Mouse (Mus musculus): Measurements from ENCODE around the gene Tbcel. TPM values are rescaled to one million over a fixed set of nuclear protein-coding genes. Genes with fewer than 3 reads are reported as not detected.

Gene Tbcel
- polyA plus RNA-seq, 1 experiment = 22.8 TPM

GRCm38 (mm10) chr9:42508235-42508634 lies 626 bp upstream of the Tbcel start:
- TF ChIP-seq POLR2A (IDR thresholded peaks at IDR 0.05; ENCODE audit: control insufficient read depth, extremely low read depth, insufficient read depth, low read length, poor library complexity) = no peak
- TF ChIP-seq CTCF (IDR thresholded peaks at IDR 0.05; ENCODE audit: borderline replicate concordance, control insufficient read depth, extremely low read depth, insufficient read depth, low read length, poor library complexity) = no peak
- Histone ChIP-seq H3K27me3 (ENCODE audit: control insufficient read depth, insufficient read depth, low read length) (no peaks in the 10 kb centered on the region), H3K36me3 (ENCODE audit: control insufficient read depth, insufficient read depth, low read length) (no peaks in the 10 kb centered on the region), H3K27ac (ENCODE audit: control insufficient read depth, insufficient read depth, low read length) (no peak overlapping the region), H3K4me1 (replicated peaks; ENCODE audit: control insufficient read depth, insufficient read depth, low read length) (0 out of 2 replicates have a peak, but pooled peaks cover 2% of the 10 kb centered on the region), H3K4me3 (ENCODE audit: control insufficient read depth, insufficient read depth, low read length) (no peak overlapping the region)
- WGBS = 94% methylated on average over 7 of the region's 7 CpGs
- DNase-seq = no peak

GRCm38 (mm10) chr9:42507022-42507421 lies 587 bp downstream of the Tbcel start:
- 82% methylated on average over 1 of the region's 1 CpGs for WGBS
- H3K27ac ChIP-seq (ENCODE audit: control insufficient read depth, insufficient read depth, low read length) = no peak overlapping the region
- no peak overlapping the region for H3K4me3 ChIP-seq (ENCODE audit: control insufficient read depth, insufficient read depth, low read length)
- no peaks in the 10 kb centered on the region for H3K27me3 ChIP-seq (ENCODE audit: control insufficient read depth, insufficient read depth, low read length)
- DNase-seq = no peak
- H3K36me3 ChIP-seq (ENCODE audit: control insufficient read depth, insufficient read depth, low read length) = no peaks in the 10 kb centered on the region
- TF ChIP-seq POLR2A (IDR thresholded peaks at IDR 0.05; ENCODE audit: control insufficient read depth, extremely low read depth, insufficient read depth, low read length, poor library complexity) (no peak), CTCF (IDR thresholded peaks at IDR 0.05; ENCODE audit: borderline replicate concordance, control insufficient read depth, extremely low read depth, insufficient read depth, low read length, poor library complexity) (no peak)
- no peaks in the 10 kb centered on the region for H3K4me1 ChIP-seq (replicated peaks; ENCODE audit: control insufficient read depth, insufficient read depth, low read length)

DNA sequence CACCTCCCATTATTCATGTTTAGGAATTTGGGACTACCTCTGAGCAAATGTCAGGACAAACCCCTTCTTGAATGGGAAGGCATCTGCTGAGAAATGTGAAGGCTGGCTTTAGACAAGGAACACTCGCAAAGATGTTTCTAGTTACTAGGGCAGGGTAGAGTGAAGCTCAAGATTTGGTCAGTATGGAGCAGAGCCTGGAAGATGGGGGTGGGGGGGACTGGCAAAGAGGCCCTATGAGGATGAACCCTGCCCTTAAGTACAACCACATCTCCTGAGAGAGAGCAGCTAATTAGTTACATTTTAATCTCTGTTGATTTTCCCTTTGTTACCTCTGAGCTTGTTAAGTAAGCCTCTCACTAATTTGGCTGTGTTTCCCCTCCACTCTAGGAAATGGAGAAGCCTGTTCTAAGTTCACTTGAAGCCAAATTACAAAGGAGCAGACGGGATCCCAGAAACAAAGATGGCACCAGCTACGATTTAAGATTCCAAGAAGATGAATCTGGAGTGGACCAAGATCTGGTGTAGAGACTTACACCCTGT lies 2.6 kb downstream of the Tbcel start:
- Histone ChIP-seq H3K4me3 (ENCODE audit: control insufficient read depth, insufficient read depth, low read length) (no peak overlapping the region), H3K4me1 (replicated peaks; ENCODE audit: control insufficient read depth, insufficient read depth, low read length) (no peaks in the 10 kb centered on the region), H3K27me3 (ENCODE audit: control insufficient read depth, insufficient read depth, low read length) (no peaks in the 10 kb centered on the region), H3K27ac (ENCODE audit: control insufficient read depth, insufficient read depth, low read length) (no peak overlapping the region), H3K36me3 (ENCODE audit: control insufficient read depth, insufficient read depth, low read length) (no peaks in the 10 kb centered on the region)
- 93% methylated on average over 3 of the region's 3 CpGs for WGBS
- TF ChIP-seq CTCF (IDR thresholded peaks at IDR 0.05; ENCODE audit: borderline replicate concordance, control insufficient read depth, extremely low read depth, insufficient read depth, low read length, poor library complexity) (no peak), POLR2A (IDR thresholded peaks at IDR 0.05; ENCODE audit: control insufficient read depth, extremely low read depth, insufficient read depth, low read length, poor library complexity) (no peak)
- no peak for DNase-seq

DNA sequence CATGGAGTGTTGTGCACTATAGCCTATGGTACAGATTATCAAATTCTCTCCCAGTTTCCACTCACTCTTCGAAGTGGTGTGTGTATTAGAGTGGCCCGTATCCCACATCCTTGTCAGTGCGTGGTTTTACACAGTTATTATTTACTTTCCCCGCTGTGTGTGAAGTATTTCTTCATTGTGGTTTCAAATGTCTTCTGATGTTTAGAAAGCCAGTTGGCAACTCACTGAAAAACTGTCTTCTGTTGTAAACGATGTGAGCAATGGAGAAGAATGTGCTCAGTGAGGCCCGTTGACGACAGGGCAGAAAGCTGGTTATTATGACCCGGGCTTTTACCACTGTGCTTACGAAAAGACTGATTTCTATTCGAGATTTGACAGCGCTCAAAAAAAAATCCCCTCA lies 3.0 kb downstream of the Tbcel start:
- 42% methylated on average over 11 of the region's 11 CpGs for WGBS
- Histone ChIP-seq H3K4me1 (replicated peaks; ENCODE audit: control insufficient read depth, insufficient read depth, low read length) (no peaks in the 10 kb centered on the region), H3K4me3 (ENCODE audit: control insufficient read depth, insufficient read depth, low read length) (no peak overlapping the region), H3K27ac (ENCODE audit: control insufficient read depth, insufficient read depth, low read length) (no peak overlapping the region), H3K27me3 (ENCODE audit: control insufficient read depth, insufficient read depth, low read length) (no peaks in the 10 kb centered on the region), H3K36me3 (ENCODE audit: control insufficient read depth, insufficient read depth, low read length) (no peaks in the 10 kb centered on the region)
- DNase-seq = no peak
- TF ChIP-seq CTCF (IDR thresholded peaks at IDR 0.05; ENCODE audit: borderline replicate concordance, control insufficient read depth, extremely low read depth, insufficient read depth, low read length, poor library complexity) = no peak

DNA sequence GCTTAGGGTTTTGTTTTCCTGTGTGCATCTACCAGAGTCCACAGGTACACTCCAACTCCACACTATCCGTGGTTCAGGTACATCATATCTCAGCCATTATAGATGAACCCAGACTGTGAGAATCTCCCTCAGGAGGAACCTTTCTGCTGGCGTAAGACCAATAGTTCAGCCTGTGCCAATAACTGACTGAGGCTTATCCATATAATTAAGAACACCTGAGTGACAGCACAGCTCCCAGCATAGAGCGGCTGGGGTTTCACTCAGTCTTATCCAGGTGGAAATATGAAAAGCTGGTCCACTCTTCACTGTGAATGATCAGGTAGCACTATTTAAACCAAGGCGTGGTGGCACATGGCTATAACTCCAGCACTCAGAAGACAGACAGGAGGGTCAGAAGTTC lies 3.9 kb downstream of the Tbcel start:
- TF ChIP-seq CTCF (IDR thresholded peaks at IDR 0.05; ENCODE audit: borderline replicate concordance, control insufficient read depth, extremely low read depth, insufficient read depth, low read length, poor library complexity) (no peak), POLR2A (IDR thresholded peaks at IDR 0.05; ENCODE audit: control insufficient read depth, extremely low read depth, insufficient read depth, low read length, poor library complexity) (no peak)
- Histone ChIP-seq H3K36me3 (ENCODE audit: control insufficient read depth, insufficient read depth, low read length) (no peaks in the 10 kb centered on the region), H3K27me3 (ENCODE audit: control insufficient read depth, insufficient read depth, low read length) (no peaks in the 10 kb centered on the region), H3K4me1 (replicated peaks; ENCODE audit: control insufficient read depth, insufficient read depth, low read length) (no peaks in the 10 kb centered on the region), H3K4me3 (ENCODE audit: control insufficient read depth, insufficient read depth, low read length) (no peak overlapping the region), H3K27ac (ENCODE audit: control insufficient read depth, insufficient read depth, low read length) (no peak overlapping the region)
- 93% methylated on average over 4 of the region's 4 CpGs for WGBS
- DNase-seq = no peak

GRCm38 (mm10) chr9:42496296-42496695 lies 11.3 kb downstream of the Tbcel start:
- no peaks in the 10 kb centered on the region for H3K36me3 ChIP-seq (ENCODE audit: control insufficient read depth, insufficient read depth, low read length)
- no peak for TF ChIP-seq POLR2A (IDR thresholded peaks at IDR 0.05; ENCODE audit: control insufficient read depth, extremely low read depth, insufficient read depth, low read length, poor library complexity)
- TF ChIP-seq CTCF (IDR thresholded peaks at IDR 0.05; ENCODE audit: borderline replicate concordance, control insufficient read depth, extremely low read depth, insufficient read depth, low read length, poor library complexity) = no peak
- DNase-seq = no peak
- WGBS = 84% methylated on average over 2 of the region's 2 CpGs
- no peaks in the 10 kb centered on the region; the same call in 1 of the 2 replicates for H3K4me1 ChIP-seq (replicated peaks; ENCODE audit: control insufficient read depth, insufficient read depth, low read length)
- H3K27me3 ChIP-seq (ENCODE audit: control insufficient read depth, insufficient read depth, low read length) = no peaks in the 10 kb centered on the region
- H3K27ac ChIP-seq (ENCODE audit: control insufficient read depth, insufficient read depth, low read length) = no peak overlapping the region
- no peak overlapping the region for H3K4me3 ChIP-seq (ENCODE audit: control insufficient read depth, insufficient read depth, low read length)

DNA sequence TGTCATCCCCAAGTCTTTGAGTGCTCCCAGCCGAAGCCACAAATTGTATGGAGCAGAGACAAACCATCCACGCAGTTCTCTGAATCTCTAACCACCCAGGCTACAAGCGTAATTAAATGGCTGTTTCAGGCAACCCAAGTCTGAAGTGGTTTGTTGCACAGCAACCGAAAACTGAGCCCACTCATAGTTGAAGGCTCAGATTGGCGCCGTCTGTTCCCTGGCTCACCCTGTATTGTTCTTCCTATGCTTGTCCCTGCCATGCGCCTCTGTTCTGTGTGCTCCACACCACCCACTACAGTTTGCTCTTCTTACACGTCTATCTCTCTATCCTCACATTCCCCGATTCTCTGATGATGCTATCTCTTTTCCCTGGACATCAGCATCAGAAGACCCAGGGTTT lies 15.8 kb downstream of the Tbcel start:
- 95% methylated on average over 9 of the region's 9 CpGs for WGBS
- Histone ChIP-seq H3K27ac (ENCODE audit: control insufficient read depth, insufficient read depth, low read length) (no peak overlapping the region), H3K4me1 (replicated peaks; ENCODE audit: control insufficient read depth, insufficient read depth, low read length) (peaks cover 17% of the 10 kb centered on the region), H3K4me3 (ENCODE audit: control insufficient read depth, insufficient read depth, low read length) (no peak overlapping the region), H3K36me3 (ENCODE audit: control insufficient read depth, insufficient read depth, low read length) (no peaks in the 10 kb centered on the region), H3K27me3 (ENCODE audit: control insufficient read depth, insufficient read depth, low read length) (no peaks in the 10 kb centered on the region)
- DNase-seq = no peak
- TF ChIP-seq CTCF (IDR thresholded peaks at IDR 0.05; ENCODE audit: borderline replicate concordance, control insufficient read depth, extremely low read depth, insufficient read depth, low read length, poor library complexity) (no peak), POLR2A (IDR thresholded peaks at IDR 0.05; ENCODE audit: control insufficient read depth, extremely low read depth, insufficient read depth, low read length, poor library complexity) (no peak)
